Mouse (Mus musculus): Measurements from ENCODE around the gene Hist1h2an. TPM values are rescaled to one million over a fixed set of nuclear protein-coding genes. Genes with fewer than 3 reads are reported as not detected.
"Not testable (repeated sequence)": the region's sequence is repeated elsewhere in the genome, so short reads cannot be mapped to it uniquely, and the experiment has no call there.

Hist1h2an gene
- polyA plus RNA-seq, 1 experiment from 2014 or later: 10.9 TPM

DNA sequence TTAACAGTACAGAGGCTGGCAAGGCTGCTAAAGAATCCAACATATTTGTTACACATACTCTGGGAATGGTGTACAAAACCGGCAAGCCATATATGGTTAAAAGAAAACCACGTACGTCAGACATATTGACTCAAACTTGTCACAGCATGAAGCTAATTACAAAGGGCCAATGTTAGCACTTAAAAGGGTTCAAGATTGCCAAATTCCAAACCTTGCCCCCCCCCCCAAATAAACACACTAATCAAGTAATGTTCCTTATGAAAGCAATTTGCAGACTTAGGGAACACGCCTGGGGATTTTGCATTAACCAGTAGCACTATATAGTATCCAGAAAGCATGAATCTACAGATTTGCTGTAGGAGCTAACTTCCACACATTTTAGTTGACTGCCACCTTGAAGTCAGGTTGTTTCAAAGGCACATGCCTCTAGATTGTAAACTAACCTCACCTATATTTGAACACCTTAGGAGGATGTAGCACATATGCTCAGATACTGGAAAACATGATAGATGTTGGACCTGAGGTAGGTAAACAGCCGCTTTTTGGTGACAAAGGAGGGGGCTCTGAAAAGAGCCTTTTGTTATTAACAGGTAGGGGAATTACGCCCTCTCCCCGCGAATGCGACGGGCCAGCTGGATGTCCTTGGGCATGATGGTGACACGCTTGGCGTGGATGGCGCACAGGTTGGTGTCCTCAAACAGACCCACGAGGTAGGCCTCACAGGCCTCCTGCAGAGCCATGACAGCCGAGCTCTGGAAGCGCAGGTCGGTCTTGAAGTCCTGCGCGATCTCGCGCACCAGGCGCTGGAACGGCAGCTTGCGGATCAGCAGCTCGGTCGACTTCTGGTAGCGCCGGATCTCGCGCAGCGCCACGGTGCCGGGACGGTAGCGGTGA is 4.4 kb downstream of the Hist1h2an start:
- not testable (repeated sequence) for H3K27me3 ChIP-seq; H3K9me3 ChIP-seq; ATAC-seq (ENCODE audit: insufficient number of reproducible peaks, insufficient read depth, low FRiP score, low TSS enrichment, low read depth); H3K36me3 ChIP-seq
- H3K27ac ChIP-seq: peak overlapping the region; percentile 95
- H3K9ac ChIP-seq: peak overlapping the region; percentile 78
- H3K4me1 ChIP-seq: peaks cover 44% of the 10 kb centered on the region
- peak overlapping the region; percentile 73 for H3K4me2 ChIP-seq
- peak overlapping the region; percentile 48 for H3K4me3 ChIP-seq
- under 1% methylated on average over 14 of the region's 35 CpGs for WGBS

DNA sequence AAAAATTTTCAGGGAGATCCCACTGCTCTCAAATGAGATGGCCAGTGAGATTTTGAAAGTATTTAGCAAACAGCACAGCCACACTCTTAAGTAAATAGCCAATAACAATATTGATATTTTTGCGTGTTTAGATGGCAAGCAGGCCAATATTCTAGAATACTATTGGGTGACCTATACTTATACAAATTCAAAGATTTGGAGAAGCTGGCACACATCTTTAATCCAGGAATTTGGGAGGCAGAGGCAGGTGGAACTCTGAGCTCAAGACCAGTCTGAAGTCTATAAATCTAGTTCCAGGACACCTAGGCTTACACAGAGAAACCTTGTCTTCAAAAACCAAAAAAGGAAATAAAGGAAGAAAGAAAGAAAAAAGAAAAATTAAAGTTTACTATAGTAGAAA is 5.4 kb downstream of the Hist1h2an start:
- Histone ChIP-seq H3K9ac (no peak overlapping the region), H3K4me3 (no peak overlapping the region), H3K27ac (peak overlapping the region; percentile 95; the same call in 1 of the 2 replicates), H3K9me3 (no peaks in the 10 kb centered on the region), H3K36me3 (no peaks in the 10 kb centered on the region), H3K27me3 (no peaks in the 10 kb centered on the region), H3K4me2 (no peak overlapping the region), H3K4me1 (peaks cover 44% of the 10 kb centered on the region)
- no peak for ATAC-seq (ENCODE audit: insufficient number of reproducible peaks, insufficient read depth, low FRiP score, low TSS enrichment, low read depth)
- 80% methylated on average over 1 of the region's 1 CpGs for WGBS

DNA sequence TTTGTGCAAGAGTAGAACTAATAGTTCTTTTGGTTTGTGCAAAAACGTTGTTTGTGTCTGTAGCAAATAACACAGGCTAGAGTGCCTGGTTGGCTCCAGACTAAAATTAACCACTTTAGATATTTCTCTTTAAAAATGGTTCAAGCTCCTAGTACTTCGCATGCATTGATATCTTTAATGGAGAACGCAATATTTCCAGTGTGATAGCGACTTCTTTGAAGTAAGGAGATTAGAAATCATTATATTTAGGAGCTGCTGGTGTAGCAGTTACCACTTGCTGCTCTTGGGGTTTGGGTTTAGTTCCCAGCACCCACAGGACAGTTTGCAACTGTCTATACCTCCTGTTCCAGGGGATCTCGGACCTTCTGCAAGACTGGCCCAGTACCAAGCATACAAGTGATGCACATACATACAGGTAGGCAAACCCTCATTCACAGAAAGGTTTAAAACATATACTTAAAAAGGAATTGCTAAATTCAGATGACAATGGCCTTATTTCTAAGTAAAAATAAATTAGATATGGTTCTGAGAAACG is 5.9 kb downstream of the Hist1h2an start:
- Histone ChIP-seq H3K4me1 (peaks cover 42% of the 10 kb centered on the region), H3K4me3 (peak overlapping the region; percentile 68), H3K27ac (peak overlapping the region; percentile 97), H3K36me3 (no peaks in the 10 kb centered on the region), H3K4me2 (peak overlapping the region; percentile 96), H3K9me3 (no peaks in the 10 kb centered on the region), H3K27me3 (no peaks in the 10 kb centered on the region), H3K9ac (0 out of 2 replicates have a peak overlapping the region, but pooled peaks have one; percentile 16)
- no peak for ATAC-seq (ENCODE audit: insufficient number of reproducible peaks, insufficient read depth, low FRiP score, low TSS enrichment, low read depth)
- WGBS: 37% methylated on average over 6 of the region's 6 CpGs

DNA sequence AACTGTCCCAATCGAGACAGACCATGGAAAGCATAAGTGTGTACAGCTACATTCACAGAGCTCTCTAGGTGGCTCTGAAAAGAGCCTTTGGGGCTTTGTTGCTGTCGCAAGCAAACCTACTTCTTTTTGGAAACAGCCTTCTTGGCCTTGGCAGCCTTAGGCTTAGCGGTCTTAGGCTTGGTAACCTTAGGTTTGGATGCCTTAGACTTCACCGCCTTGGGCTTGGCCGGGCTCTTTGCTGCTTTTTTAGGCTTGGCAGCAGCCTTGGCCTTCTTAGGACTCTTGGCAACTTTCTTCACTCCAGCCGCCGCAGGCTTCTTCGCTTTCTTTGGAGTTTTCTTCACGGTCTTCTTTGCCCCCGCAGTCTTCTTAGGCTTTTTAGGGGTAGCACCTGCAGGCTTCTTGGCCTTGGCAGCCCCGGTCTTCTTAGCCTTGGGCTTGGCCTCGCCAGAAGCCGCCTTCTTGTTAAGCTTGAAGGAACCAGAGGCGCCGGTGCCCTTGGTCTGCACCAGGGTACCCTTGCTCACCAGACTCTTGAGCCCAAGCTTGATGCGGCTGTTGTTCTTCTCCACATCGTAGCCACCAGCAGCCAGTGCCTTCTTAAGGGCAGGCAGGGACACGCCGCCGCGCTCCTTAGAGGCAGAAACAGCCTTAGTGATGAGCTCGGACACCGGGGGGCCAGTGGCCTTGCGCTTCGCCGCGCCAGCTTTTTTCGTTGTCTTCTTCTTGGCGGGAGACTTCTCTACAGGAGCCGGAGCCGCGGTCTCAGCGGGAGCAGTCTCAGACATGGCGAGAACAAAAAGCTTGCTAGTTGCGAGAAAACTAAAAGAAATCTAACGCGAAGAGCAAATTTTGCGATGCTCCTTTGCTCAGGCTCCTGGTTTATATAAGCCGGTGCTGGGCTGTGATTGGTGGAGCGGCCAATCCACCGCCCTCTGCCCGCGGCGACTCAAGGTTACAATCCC is 7.0 kb downstream of the Hist1h2an start, which contains the start of gene Hist1h1b:
Hist1h1b (minus strand) TSS at position 859 of the 965 bp plus-strand sequence.
- no peaks in the 10 kb centered on the region for H3K36me3 ChIP-seq
- H3K27ac ChIP-seq: peak within 1 kb of the TSS; percentile 97
- H3K27me3 ChIP-seq: no peaks in the 10 kb centered on the region
- peak within 1 kb of the TSS; percentile 68 for H3K4me3 ChIP-seq
- peak within 1 kb of the TSS; percentile 91 for H3K9ac ChIP-seq
- peaks cover 36% of the 10 kb centered on the region for H3K4me1 ChIP-seq
- under 1% methylated on average over 44 of the region's 44 CpGs for WGBS
- H3K4me2 ChIP-seq: peak within 1 kb of the TSS; percentile 96
- peak; percentile 57; the same call in 1 of the 2 replicates for ATAC-seq (ENCODE audit: insufficient number of reproducible peaks, insufficient read depth, low FRiP score, low TSS enrichment, low read depth)
- H3K9me3 ChIP-seq: no peaks in the 10 kb centered on the region

DNA sequence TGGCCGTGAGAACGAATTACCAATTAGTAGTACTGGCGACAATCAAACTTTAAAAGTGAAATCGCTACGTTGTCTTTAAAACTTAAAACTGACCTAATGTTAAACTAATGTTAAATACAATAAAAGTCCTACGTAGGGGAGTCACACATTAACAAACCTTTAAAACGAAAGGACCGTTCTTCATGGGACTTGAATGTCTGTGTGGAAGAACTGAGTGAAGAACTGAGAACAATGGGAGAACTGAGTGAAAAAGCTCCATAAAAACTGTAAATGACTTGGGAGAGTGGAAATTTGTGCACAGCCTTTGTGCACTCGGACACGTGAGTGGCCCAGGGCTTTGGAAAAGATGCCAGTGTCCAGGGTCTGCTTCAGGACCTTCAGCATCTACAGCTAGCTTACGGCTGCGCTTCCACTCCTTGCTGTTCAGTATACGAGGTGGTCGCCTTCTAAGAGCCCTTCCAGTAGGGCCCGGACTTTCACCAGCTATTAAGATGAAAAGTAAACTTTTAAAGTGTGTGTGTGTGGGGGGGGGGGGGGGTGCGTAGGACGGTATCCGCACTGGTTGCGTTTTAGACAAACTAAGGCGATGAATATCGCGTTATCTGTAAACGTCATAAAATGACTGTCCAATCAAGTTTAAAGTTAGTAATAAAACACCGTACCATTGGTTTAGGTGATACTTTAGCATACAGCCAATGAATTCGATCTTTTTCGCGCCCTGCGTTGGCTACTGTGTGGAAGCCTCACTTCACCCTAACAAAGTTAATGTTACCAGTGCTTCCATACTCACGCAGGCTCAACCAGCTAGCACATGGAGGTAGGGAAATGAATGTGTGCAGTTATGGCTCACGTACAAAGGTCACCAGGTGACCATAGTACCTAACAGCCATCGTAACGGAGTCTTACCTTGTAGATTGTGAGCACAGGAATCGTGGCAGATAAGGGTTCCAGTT is 7.9 kb downstream of the Hist1h2an start:
- H3K4me2 ChIP-seq: peak overlapping the region; percentile 96
- peak overlapping the region; percentile 97 for H3K27ac ChIP-seq
- H3K9me3 ChIP-seq: no peaks in the 10 kb centered on the region
- peak; percentile 87 for ATAC-seq (ENCODE audit: insufficient number of reproducible peaks, insufficient read depth, low FRiP score, low TSS enrichment, low read depth)
- H3K4me3 ChIP-seq: peak overlapping the region; percentile 68
- H3K4me1 ChIP-seq: peaks cover 32% of the 10 kb centered on the region
- H3K9ac ChIP-seq: peak overlapping the region; percentile 91
- no peaks in the 10 kb centered on the region for H3K36me3 ChIP-seq
- 4% methylated on average over 33 of the region's 33 CpGs for WGBS
- no peaks in the 10 kb centered on the region for H3K27me3 ChIP-seq

DNA sequence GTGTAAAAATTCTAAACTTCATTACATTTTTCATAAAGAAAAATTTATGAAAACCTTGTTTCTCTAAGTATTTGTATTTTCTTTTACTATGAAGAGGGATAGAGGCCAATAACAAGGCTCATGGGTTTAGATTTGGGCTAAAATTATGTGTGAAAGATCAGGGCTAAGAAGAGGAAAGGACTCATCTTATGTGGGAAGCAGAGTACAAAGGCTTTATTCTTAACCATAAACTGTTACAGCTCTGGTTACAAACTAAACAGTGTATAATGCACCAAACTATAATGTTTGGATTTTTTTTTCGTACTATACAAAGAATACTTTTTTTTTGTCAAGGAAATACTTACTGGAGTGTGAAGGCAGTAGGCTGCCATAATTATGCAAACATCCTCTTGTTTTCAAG is 31.3 kb downstream of the Hist1h2an start:
- H3K36me3 ChIP-seq: no peaks in the 10 kb centered on the region
- H3K27me3 ChIP-seq: no peaks in the 10 kb centered on the region
- 67% methylated on average over 1 of the region's 1 CpGs for WGBS
- no peak overlapping the region for H3K4me3 ChIP-seq
- no peak overlapping the region for H3K27ac ChIP-seq
- H3K4me1 ChIP-seq: peaks cover 11% of the 10 kb centered on the region
- no peak overlapping the region for H3K9ac ChIP-seq
- no peaks in the 10 kb centered on the region for H3K9me3 ChIP-seq
- peak overlapping the region; percentile 77 for H3K4me2 ChIP-seq
- ATAC-seq (ENCODE audit: insufficient number of reproducible peaks, insufficient read depth, low FRiP score, low TSS enrichment, low read depth): no peak

DNA sequence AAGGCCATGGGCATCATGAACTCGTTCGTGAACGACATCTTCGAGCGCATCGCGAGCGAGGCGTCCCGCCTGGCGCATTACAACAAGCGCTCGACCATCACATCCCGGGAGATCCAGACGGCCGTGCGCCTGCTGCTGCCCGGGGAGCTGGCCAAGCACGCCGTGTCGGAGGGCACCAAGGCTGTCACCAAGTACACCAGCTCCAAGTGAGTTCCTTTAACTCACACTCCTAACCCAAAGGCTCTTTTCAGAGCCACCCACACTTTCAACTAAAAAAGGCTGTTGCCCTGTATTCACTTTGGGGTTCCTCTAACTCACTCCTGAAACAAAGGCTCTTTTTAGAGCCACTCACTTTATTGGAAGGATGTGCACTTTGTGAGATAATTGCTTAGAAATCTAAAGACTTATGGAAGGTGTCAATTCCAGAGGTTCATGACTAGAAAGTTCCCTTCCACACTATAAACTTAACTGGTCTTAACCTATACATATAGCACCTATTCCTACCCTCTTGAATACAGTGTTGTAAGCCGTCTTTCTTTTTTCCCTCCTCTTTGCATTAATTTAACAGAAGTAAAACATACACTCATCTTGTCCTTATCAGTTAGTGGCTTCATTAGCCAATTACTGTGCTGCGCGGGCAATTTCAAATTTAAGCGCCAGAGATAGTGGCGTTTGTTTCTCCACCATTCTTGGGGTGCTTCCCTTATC is 32.6 kb downstream of the Hist1h2an start:
- not testable (repeated sequence) for H3K9me3 ChIP-seq; ATAC-seq (ENCODE audit: insufficient number of reproducible peaks, insufficient read depth, low FRiP score, low TSS enrichment, low read depth); H3K36me3 ChIP-seq; H3K27me3 ChIP-seq
- WGBS: under 1% methylated on average over 24 of the region's 26 CpGs
- H3K27ac ChIP-seq: peak overlapping the region; percentile 95
- peak overlapping the region; percentile 74 for H3K9ac ChIP-seq
- H3K4me3 ChIP-seq: peak overlapping the region; percentile 49
- H3K4me1 ChIP-seq: peaks cover 11% of the 10 kb centered on the region
- peak overlapping the region; percentile 77 for H3K4me2 ChIP-seq

DNA sequence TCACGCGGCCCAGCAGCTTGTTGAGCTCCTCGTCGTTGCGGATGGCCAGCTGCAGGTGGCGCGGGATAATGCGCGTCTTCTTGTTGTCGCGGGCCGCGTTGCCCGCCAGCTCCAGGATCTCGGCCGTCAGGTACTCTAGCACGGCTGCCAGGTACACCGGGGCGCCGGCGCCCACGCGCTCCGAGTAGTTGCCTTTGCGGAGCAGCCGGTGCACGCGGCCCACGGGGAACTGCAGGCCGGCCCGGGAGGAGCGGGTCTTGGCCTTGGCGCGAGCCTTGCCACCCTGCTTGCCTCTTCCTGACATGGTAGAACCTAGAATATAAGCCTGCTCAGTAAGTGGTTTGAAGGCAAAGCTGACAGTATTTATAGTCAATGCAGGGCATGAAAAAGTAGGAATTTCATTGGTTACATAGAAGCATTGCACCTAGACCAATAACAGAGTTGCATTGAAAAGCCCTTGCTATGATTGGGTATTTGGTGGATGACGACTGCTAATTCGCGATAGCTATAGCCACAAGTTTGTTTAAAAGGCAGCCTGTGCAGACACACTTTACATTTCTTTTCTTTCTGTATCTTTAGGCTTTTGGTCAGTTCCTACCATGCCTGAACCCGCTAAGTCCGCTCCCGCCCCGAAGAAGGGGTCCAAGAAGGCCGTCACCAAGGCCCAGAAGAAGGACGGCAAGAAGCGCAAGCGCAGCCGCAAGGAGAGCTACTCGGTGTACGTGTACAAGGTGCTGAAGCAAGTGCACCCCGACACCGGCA is 33.3 kb downstream of the Hist1h2an start, which contains the start of the genes Hist1h2ak and Hist1h2bn:
Hist1h2ak (minus strand) TSS at position 304 of the 762 bp plus-strand sequence.
Hist1h2bn (plus strand) TSS at position 600 of the 762 bp plus-strand sequence.
- H3K4me2 ChIP-seq: peak within 1 kb of the TSS; percentile 77
- peak within 1 kb of the TSS; percentile 95 for H3K27ac ChIP-seq
- not testable (repeated sequence) for H3K9me3 ChIP-seq, H3K27me3 ChIP-seq, H3K36me3 ChIP-seq
- peak; percentile 93 for ATAC-seq (ENCODE audit: insufficient number of reproducible peaks, insufficient read depth, low FRiP score, low TSS enrichment, low read depth)
- peaks cover 13% of the 10 kb centered on the region for H3K4me1 ChIP-seq
- peak within 1 kb of the TSS; percentile 80 for H3K9ac ChIP-seq
- H3K4me3 ChIP-seq: peak within 1 kb of the TSS; percentile 49
- under 1% methylated on average over 48 of the region's 50 CpGs for WGBS

DNA sequence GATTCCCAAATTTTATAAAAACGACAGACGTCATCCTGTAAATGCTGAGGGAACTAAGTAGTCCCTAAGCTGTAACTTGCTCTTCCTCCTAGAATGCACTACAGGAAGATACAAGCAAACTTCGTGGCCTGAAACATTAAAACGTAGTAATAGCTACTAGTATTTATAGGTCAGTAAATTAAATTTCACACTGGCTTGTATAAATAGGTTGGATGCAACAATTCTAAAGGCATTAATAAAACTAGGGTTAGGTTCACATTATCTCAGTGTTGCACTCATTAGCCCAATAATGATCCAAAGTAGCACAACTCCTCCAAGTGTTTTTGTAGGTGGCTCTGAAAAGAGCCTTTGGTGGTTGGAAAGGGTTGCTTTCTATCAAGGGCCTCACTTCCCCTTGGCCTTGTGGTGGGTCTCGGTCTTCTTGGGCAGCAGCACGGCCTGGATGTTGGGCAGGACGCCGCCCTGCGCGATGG is 33.9 kb downstream of the Hist1h2an start:
- Histone ChIP-seq H3K4me3 (peak overlapping the region; percentile 49), H3K9ac (peak overlapping the region; percentile 80), H3K4me1 (peaks cover 13% of the 10 kb centered on the region), H3K9me3 (no peaks in the 10 kb centered on the region), H3K27me3 (no peaks in the 10 kb centered on the region), H3K36me3 (no peaks in the 10 kb centered on the region), H3K27ac (peak overlapping the region; percentile 95), H3K4me2 (peak overlapping the region; percentile 77)
- no peak for ATAC-seq (ENCODE audit: insufficient number of reproducible peaks, insufficient read depth, low FRiP score, low TSS enrichment, low read depth)
- WGBS: 1% methylated on average over 10 of the region's 10 CpGs
